Mouse (Mus musculus): ENCODE data around the gene St3gal3. TPM values are rescaled to one million over a fixed set of nuclear protein-coding genes. Genes with fewer than 3 reads are reported as not detected.
A peak's percentile ranks its signal among the peaks of the same experiment; 100 is the strongest.

The St3gal3 gene
- total and polyA plus RNA-seq, 3 experiments = 6.9 to 13.8 (median 13.4) TPM

- ATAC-seq (ENCODE audit: extremely low read depth, insufficient number of reproducible peaks, low FRiP score, poor library complexity, severe bottlenecking) = no peak
- peaks cover 42% of the 10 kb centered on the region for H3K4me1 ChIP-seq (ENCODE audit: insufficient read depth, low read depth, low read length)
- no peak for DNase-seq (ENCODE audit: low spot score)
- TF ChIP-seq TAL1 (conservative IDR thresholded peaks at IDR 0.05; ENCODE audit: low read depth, low read length) (no peak), POLR2AphosphoS5 (IDR thresholded peaks at IDR 0.05; ENCODE audit: insufficient replicate concordance, low read depth, low read length) (no peak), CTCF (IDR thresholded peaks at IDR 0.05; ENCODE audit: low read depth, low read length) (no peak), GATA2 (IDR thresholded peaks at IDR 0.05; ENCODE audit: borderline replicate concordance, low read depth, low read length) (no peak), GATA1 (IDR thresholded peaks at IDR 0.05; ENCODE audit: borderline replicate concordance, low read length) (no peak)
- peaks cover 42% of the 10 kb centered on the region for H3K36me3 ChIP-seq (replicated peaks)
- no peaks in the 10 kb centered on the region for H3K9me3 ChIP-seq (replicated peaks)
- H3K27me3 ChIP-seq (ENCODE audit: insufficient read depth, low read length) = peaks cover 44% of the 10 kb centered on the region
- no peak overlapping the region for H3K4me3 ChIP-seq (ENCODE audit: low read depth, low read length)
Observed at GRCm38 (mm10) chr4:117884146-117884545, 250.6 kb downstream of the St3gal3 start.

GRCm38 (mm10) chr4:117882701-117883691, 251.7 kb downstream of the St3gal3 start, which contains the start of gene B4galt2:
Gene B4galt2 (minus strand): TSS chr4:117883487.
- peaks cover 55% of the 10 kb centered on the region for H3K27me3 ChIP-seq (ENCODE audit: insufficient read depth, low read length)
- H3K9me3 ChIP-seq (replicated peaks) = no peaks in the 10 kb centered on the region
- peaks cover 41% of the 10 kb centered on the region for H3K4me1 ChIP-seq (ENCODE audit: insufficient read depth, low read depth, low read length)
- no peak for DNase-seq (ENCODE audit: low spot score)
- peaks cover 32% of the 10 kb centered on the region for H3K36me3 ChIP-seq (replicated peaks)
- TF ChIP-seq TAL1 (conservative IDR thresholded peaks at IDR 0.05; ENCODE audit: low read depth, low read length) (no peak), POLR2AphosphoS5 (IDR thresholded peaks at IDR 0.05; ENCODE audit: insufficient replicate concordance, low read depth, low read length) (no peak), GATA2 (IDR thresholded peaks at IDR 0.05; ENCODE audit: borderline replicate concordance, low read depth, low read length) (no peak)
- peak within 1 kb of the TSS; percentile 63; the same call in 1 of the 2 replicates for H3K4me3 ChIP-seq (ENCODE audit: low read depth, low read length)
- no peak for ATAC-seq (ENCODE audit: extremely low read depth, insufficient number of reproducible peaks, low FRiP score, poor library complexity, severe bottlenecking)

Other genes starting within 250 kb of the St3gal3 start
- 247 and 294 TPM in 2 replicates for gene Atp6v0b, start 247.6 kb downstream of the St3gal3 start, total RNA-seq (2014; fragmentation: Nextera tagmentation)
- 219 and 225 TPM in 2 replicates for gene Atp6v0b, start 247.6 kb downstream of the St3gal3 start, total RNA-seq (2017)
- gene Atp6v0b, start 247.6 kb downstream of the St3gal3 start, polyA plus RNA-seq (2012) = 181 and 297 TPM in 2 replicates
- gene Dph2, start 242.9 kb downstream of the St3gal3 start, total RNA-seq (2014; fragmentation: Nextera tagmentation) = 8.4 and 10.0 TPM in 2 replicates
- gene Dph2, start 242.9 kb downstream of the St3gal3 start, total RNA-seq (2017) = 11.3 and 12.4 TPM in 2 replicates
- 18.8 and 19.4 TPM in 2 replicates for gene Dph2, start 242.9 kb downstream of the St3gal3 start, polyA plus RNA-seq (2012)
- 17.9 and 25.1 TPM in 2 replicates for gene Ipo13, start 219.9 kb downstream of the St3gal3 start, total RNA-seq (2014; fragmentation: Nextera tagmentation)
- gene Ipo13, start 219.9 kb downstream of the St3gal3 start, total RNA-seq (2017) = 7.5 and 8.9 TPM in 2 replicates
- 14.3 and 18.8 TPM in 2 replicates for gene Ipo13, start 219.9 kb downstream of the St3gal3 start, polyA plus RNA-seq (2012)
- gene Artn, start 205.2 kb downstream of the St3gal3 start, total RNA-seq (2014; fragmentation: Nextera tagmentation) = not detected in 2 replicates
- 0.11 TPM in 1 of 2 replicates, not detected in the other for gene Artn, start 205.2 kb downstream of the St3gal3 start, total RNA-seq (2017)
- not detected in 2 replicates for gene Artn, start 205.2 kb downstream of the St3gal3 start, polyA plus RNA-seq (2012)
- 46.7 and 49.9 TPM in 2 replicates for gene Kdm4a, start 45.1 kb upstream of the St3gal3 start, total RNA-seq (2014; fragmentation: Nextera tagmentation)
- gene Kdm4a, start 45.1 kb upstream of the St3gal3 start, total RNA-seq (2017) = 48.7 and 50.5 TPM in 2 replicates
- gene Kdm4a, start 45.1 kb upstream of the St3gal3 start, polyA plus RNA-seq (2012) = 34.0 and 39.4 TPM in 2 replicates
- gene Ptprf, start 156.5 kb upstream of the St3gal3 start, total RNA-seq (2014; fragmentation: Nextera tagmentation) = not detected in 2 replicates
- 0.06 and 0.27 TPM in 2 replicates for gene Ptprf, start 156.5 kb upstream of the St3gal3 start, total RNA-seq (2017)
- gene Ptprf, start 156.5 kb upstream of the St3gal3 start, polyA plus RNA-seq (2012) = not detected in 2 replicates

Measured in G1E (cell line).